Mouse (Mus musculus) right cerebral cortex, postnatal 36 days (tissue): ENCODE measurements around the gene Tmc7.

Source experiments
- DNase-seq, 2 experiments: peaks; one replicate each; pipeline ENCODE4 v3.0.0; 2022; ENCODE audit warnings: low spot score in 2 of 2, mixed read lengths in 1 of 2

Gene Tmc7

GRCm38 (mm10) chr7:118584257-118584907, at the start of gene Tmc7:
Tmc7 (minus strand) TSS chr7:118584736.
- DNase-seq, result peak; percentile 73 to 76

DNA sequence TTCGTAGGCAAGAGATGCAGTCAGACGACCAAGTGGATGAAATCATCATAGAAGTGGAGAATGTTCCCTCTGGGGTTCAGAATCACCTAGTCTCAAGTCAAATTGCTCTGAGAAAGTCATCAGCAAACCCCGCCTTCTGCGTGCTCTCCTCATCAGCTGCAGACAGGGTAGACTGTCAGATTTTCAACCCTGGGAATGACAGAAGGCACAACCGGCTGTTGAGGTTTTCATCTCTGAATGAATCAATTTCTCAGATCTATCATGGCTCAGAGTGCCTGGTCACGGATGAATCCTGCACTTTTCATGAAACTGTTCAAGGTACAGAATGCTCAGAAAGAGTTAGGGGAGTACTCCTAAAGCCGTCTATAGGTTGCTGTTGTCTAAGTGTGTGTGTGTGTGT, 49.4 kb upstream of the Tmc7 start:
- DNase-seq, result no peak

DNA sequence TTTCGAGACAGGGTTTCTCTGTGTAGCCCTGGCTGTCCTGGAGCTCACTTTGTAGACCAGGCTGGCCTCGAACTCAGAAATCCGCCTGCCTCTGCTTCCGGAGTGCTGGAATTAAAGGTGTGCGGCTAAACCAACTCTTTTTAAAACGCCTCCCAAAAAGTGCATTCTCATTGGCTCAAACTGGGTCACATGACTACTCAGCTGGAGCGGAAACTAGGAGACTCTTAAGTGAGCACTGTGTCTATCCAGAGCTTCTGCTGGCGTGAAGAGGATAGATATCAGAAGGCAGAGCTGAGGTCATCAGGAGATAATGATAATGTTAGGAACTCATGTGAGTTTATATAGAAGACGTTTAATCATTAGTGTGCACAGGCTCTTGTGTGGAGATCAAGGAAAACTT, 48.6 kb upstream of the Tmc7 start:
- DNase-seq, result no peak

GRCm38 (mm10) chr7:118627550-118628298, 43.2 kb upstream of the Tmc7 start:
- no peak for DNase-seq

GRCm38 (mm10) chr7:118621094-118621493, 36.6 kb upstream of the Tmc7 start:
- DNase-seq, result no peak

DNA sequence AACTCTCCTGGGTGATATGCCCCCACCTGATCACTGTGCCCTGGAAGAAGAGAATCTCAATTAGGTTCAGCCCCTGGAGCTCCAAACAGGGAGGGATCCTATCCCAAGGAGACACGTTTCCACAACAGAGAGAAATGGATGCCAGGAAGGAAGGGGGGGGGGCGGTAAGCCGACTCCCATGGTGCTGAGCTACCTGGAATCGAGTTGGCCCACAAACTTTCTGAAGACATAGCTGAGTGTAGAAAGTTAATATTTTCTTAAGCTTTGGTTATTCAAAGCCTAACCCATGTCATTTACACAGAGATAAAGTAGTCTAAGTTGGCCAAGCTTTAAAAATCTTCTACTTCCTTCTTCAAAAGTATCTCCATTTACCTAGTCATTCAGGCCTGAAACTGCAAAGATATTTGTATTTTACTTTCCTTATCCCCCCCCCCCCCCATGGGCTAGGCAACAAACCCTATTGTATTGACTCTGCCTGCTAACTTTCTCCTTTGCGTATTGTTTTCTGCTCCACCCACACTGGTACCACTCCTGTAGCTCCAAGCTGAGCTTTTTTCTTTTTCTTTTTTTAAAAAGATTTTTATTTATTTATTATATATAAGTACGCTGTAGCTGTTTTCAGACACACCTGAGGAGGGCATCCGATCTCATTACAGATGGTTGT, 35.8 kb upstream of the Tmc7 start:
- DNase-seq, result no peak

- no peak for DNase-seq
Observed at GRCm38 (mm10) chr7:118618104-118618503, 33.6 kb upstream of the Tmc7 start.

GRCm38 (mm10) chr7:118614076-118614475, 29.5 kb upstream of the Tmc7 start:
- DNase-seq, result no peak

DNA sequence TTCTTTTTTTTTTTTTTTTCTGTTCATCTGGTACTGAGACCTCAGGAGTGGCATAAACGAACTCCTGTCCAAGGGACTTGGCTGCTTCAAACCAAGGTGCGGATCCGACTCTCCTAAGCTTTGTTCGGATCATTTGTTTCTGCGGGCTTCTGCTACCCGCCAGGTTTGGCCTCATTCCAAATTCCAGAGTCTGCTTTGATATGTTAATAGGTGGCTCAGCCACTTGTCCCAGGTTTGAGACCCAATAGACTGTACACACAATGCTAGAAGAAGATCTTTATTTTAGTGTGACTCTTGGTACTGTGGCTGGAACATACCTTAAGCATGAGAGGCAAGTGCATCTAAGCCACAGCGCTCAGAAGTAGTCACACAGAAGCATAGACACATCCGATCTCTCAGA, 27.4 kb upstream of the Tmc7 start:
- DNase-seq, result no peak

DNA sequence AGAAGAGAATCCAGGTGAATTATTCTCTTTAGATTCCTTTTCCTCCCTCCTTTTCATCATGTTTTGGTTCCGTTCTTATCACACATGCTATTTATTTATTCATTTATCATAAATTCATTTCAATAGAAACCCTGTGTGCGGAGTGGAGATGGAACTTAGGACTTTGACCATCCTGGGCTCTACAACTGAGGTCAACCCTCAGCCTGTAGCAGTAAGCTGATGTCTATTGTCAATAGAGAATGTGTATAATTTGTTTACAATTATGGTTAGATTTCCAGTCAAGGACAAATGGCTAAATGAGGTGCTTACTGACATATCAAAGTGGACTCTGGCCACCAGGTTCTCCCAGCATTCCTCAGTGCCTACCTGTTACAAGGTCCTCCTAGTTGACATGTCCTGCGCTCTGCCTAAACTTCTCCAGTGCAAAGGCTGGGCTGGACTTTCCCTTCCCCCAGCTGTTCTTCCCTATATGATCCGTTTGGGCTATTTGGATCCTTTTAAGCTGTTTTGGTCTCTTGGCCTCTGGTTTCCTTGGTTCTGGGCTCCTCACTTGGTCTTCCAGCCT, 26.7 kb upstream of the Tmc7 start:
- no peak for DNase-seq

- DNase-seq, result no peak
Observed at GRCm38 (mm10) chr7:118610721-118611120, 26.2 kb upstream of the Tmc7 start.

DNA sequence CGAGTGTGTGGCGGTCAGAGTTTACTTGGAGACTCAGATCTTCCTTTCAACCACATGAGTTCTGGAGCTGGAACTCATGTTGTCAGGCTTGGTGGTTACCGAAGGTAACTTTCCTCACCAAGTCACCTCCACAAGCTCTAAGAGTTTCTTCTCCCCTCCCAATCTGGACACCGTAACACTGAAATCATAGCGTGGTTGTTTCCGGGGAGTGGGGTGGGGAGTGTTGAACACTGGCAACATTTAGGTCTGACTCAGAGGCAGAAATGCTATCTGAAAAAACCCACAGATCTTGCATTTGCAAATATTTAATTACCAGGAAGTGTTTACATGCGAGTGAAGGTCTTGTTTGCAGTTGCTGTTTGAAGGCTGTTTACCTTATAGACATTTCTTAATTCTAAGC, 25.3 kb upstream of the Tmc7 start:
- DNase-seq, result no peak

DNA sequence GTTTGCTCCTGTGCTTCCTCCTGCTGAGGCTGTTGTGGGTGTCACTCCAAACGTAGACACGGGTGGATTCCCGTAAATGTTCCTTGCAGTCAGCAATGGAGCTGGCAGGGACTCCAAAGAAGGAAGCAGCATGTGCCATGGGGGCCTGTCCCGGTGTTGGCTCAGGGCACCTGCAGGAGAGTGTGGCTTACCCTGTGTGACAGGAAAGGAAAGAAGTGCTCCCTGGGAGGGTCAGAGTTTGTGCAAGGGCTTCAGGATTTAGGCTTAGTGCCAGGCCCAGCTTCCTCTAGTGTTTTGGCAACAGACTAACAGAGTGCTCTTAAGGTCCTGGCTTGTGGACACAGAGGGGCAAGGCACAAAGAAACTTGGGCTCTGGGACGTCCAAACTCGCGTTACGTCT, 20.3 kb upstream of the Tmc7 start:
- DNase-seq, result no peak

DNA sequence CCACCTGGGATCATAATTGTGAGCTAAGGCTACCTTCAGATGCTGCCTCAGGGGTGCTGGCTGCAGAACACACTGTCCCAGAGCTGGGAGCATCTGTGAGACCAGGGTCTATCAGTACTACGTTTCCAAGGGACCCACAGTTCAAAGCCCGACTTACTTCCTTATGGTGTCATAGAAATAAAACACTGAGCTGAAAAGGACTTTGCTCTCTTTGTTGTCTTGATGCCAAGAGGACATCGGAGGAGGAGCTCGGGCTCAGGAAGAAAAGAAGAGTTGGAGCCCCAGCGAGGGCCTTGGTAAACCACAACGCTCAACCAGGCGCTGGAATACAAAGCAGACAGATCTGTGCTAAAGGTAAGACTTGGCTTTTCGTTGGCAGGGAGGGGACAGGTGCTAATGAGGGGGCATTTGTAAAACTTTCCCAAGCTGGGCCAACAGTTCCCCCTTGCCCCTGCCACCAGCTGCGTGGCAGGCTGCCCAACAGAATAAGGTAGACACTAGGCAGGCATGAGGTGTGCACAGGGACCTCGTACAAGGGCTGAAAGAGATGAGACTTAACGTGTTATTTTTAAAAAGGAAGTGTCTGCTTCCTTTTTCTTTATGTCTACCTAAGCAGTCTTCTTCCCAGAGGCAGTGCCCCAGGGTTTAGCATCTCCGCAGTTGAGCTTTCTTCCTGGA, 15.6 kb upstream of the Tmc7 start:
- no peak for DNase-seq

GRCm38 (mm10) chr7:118597201-118597600, 12.7 kb upstream of the Tmc7 start, which contains the start of gene Tmc5:
Tmc5 (plus strand) TSS chr7:118597297.
- no peak for DNase-seq

DNA sequence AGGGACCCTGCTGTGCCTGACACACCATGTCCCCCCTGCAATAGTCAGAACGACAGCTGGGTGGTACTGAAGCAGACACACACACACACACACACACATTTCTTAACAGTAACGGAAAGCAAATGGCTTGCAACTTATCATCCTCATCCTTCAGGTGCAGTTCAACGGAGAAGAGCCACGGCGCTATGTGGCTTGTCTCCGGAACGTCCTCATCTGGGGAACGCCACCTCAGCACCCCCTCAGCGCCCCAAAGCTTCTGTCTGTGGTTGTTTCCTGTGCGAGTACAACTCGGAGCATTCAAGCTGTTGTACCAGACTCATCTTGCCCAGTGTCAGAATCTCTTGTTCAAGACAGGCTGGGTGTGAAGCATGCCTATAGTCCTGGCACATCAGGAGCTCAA, 11.7 kb upstream of the Tmc7 start:
- DNase-seq, result no peak

DNA sequence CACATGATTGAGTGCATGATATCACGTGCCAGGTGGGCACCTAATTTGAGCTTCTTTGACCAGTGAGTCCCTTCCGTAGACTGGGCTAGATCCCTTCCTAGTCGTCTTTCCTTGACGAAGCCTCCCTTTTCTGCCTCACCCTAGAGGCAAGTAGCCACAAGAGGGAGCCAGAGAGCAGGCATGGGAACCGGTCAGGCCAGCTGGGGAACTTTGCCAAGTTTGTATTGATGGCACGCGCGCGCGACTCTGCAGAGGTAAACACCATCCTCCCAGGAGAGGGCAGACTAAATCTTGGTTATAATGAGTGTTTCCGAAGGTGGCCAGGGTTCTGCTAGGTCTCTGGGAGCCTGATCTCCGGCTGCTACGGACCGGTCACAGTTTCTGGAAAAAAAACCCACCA, 10.7 kb upstream of the Tmc7 start:
- peak; percentile 77 for DNase-seq

GRCm38 (mm10) chr7:118594611-118595010, 10.1 kb upstream of the Tmc7 start:
- DNase-seq, result no peak

DNA sequence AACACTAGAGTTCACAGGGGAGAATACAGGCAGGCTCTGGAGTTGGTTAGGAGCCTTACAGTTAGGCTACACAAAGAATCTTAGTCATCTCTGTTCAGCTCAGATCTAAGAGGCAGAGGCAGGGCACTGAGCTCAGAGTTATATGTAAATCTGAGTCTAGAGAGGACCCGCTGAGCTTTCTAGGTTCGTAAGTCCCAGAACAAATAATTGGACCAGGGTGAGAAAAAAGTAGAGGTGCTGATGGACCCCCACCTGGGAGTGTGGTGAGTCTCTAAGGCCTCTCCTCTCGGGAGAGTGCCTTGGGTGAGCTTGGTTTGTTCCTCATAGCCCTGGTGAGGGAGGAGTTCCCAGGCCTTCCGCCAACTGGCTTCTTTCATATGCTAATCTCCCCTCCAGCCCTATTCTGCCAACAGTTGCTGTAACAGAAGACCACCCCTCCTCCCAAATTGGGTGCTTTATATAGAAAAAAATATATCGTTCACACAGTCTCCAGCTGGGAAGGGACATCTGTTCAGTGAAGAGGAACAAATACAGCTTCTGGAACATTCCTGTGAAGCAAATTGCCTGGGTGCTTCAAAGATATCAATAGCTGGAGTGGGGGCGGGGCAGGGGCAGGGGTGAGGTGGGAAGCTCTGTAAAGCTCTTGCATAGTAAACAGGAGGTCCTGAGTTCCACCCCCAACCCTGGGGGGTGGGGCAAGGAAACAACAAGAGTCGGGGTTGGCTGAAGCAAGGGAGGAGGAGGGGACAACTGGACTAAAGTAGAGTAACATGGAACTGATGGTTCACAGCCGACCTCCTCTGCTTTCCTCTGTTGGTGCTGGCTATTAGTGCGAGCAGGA, 9.3 kb upstream of the Tmc7 start:
- DNase-seq, result peak; percentile 45 to 53

- no peak for DNase-seq
Observed at GRCm38 (mm10) chr7:118592146-118592545, 7.6 kb upstream of the Tmc7 start.

DNA sequence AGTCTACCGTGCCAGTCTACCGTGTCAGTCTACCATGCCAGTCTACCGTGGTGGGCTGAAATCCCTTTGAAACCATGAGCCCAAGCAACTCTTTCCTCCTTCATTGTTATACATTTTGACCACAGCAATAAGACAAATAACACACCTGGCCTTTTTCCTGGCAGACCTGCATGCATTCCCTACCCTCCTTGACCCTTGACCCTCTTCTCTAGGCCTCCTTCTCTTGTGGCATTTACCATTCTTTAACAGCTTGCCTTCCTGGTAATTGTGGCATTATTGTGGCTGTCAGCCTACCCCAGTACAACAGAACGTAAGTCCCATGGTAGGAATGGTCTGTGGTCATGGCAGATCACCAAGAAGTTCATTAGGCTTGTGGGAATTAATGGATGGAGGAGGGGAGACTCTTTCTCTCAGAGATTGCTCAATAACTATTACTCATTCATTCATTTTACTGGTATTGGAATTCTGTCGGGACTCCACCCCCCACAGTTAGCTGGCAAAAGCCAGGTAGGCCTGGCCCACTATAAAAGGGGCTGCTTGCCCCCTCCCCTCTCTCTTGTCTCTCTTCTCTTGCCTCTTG, 6.3 kb upstream of the Tmc7 start:
- DNase-seq, result no peak
